Mouse (Mus musculus) heart, adult 18-20 months (tissue): ENCODE measurements around the gene Itk. TPM values are rescaled to one million over a fixed set of nuclear protein-coding genes. Genes with fewer than 3 reads are reported as not detected.
"Not testable (repeated sequence)": the region's sequence is repeated elsewhere in the genome, so short reads cannot be mapped to it uniquely, and the experiment has no call there.

ENCODE experiments used
- DNase-seq, 2 experiments: peaks; one replicate each; pipeline ENCODE4 v3.0.0; 2021 to 2022; ENCODE audit warnings: mixed read lengths in 1 of 2
- long read RNA-seq, 2 experiments: library from polyadenylated mRNA; stranded (forward); transcript quantifications; one replicate each; pipeline ENCODE4 v2.0.0; 2021
- total RNA-seq, 2 experiments: library from RNA; stranded (reverse); gene quantifications; 2 replicates each; pipeline ENCODE4 v1.2.3; 2021

Itk gene
- 1 to 10 TPM in 1 of 2 experiments, under 1 TPM in 1; 0.20 to 2.9 TPM for total RNA-seq
- long read RNA-seq, experiment 1 = 0 reads
- long read RNA-seq, experiment 2 = 0 reads

DNA sequence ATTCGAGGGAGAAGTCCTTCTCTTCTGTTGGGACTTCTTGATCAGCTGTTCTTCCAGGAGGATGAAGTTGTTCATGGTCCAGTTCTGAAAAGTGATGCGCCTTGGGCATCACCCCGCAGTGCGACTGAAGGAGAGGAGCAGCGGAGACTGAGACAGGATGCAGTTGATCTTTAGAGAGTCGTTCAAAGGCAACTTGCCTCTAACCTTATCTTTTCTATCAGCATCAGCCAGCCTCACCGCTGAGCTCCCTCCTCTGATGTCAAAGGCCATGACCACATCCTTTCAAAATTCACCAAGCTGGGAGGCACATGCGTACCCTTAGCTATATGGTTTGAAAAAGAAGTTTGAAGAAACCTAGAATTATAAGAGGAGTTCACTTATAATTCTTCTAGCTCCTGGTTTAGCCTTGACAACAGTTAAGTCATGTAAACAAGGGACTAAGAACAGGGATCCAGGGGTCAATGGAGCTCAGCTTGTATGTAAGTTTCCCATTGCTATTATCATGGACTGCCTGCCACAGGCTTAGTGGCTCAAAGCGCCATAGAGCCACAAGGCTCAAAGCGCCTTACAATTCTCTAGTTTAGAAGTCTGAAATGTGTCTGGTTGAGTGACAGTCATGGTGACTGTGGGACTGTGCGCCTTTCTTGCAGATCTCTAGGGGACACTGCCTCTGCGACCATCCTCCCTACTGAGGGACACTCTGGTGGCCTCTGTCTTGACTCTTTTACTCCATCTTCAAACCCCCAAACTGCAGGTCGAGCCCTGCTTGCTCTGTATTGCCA is at the start of gene Itk:
Gene Itk (minus strand): TSS at position 180 of the 782 bp plus-strand sequence.
- peak in 1 of 2 experiments; percentile 8 for DNase-seq

DNA sequence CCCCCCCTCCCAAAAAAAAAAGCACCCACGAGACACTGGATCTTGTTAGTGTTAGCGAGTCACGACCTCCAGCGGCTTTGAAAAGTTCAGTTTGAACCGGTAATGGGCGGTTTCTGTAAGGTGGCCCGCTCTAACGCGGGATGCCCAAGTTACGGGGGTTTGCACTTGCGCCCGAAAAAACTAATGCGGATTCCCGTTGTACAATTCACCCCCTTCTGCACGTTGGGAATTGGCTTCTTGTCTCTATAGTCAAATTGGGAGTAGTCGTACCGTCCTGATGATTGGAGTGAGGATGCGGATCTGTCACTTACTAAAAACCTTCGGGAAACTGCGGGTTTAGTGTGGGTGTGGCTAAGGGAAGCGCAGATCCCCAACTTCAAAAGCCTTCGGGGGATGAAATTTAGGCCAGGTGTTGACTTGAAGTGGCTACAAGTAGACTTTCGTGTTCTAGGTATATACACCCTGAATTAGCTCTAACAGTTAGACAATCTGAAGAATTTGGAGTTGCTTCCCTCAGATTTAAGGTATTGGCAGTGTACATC is 48.2 kb upstream of the Itk start:
- DNase-seq = peak in 1 of 2 experiments; percentile 38

DNA sequence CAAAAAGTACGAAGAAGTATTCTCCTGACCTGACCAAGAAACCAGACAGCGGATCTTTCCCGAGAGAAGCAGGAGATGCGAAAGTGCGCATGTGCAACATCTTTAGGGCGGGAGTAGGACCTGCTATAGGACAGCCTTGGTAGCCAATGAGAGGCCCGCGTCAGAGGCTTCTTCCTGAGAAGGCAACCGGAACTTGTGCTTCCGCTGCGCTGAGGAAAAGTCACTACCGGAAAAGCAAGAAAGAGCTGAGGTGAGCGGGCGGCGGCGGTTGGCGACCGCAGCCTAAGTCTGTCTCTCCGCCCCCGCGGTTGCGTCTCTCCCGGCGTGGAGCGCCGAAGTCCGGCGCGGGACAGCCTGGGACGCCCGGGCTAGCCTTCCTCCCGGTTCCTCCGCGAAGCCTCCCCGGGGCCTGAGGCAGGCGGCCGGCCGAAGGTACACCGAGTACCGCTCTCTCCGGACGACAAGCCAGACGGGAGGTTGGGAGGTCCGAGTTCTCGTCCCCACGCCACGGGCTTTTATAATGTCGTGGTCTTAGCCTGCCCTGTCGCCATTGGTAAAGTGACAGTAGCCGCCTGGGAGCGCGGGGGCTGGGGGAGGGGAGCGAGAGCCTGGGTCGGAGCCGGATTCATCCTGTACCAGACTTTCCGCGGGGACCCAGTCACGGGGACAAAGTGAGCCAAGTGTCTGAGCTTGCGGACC is 47.6 kb upstream of the Itk start, which contains the start of gene Med7:
Gene Med7 (plus strand): TSS at position 166 of the 699 bp plus-strand sequence.
- DNase-seq = peak; percentile 96 to 98

DNA sequence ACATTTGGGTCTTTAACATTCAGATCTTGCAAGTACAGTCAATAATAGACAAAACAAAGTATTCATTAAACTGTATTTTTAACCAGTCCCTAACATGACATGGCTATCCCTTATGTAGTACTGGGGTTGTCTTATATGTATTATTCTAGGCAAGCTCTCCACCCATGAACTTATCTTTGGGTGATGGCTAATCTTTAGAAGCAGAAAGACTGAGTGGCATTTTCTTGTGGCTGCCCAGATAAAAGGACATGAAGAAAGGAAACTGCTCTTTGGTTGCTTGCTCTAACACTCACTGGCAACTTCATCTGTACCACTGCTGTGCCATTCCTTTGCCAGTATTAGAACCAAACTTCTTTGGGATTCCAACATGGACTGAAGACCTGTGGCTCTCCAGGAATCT is 46.0 kb upstream of the Itk start:
- no peak for DNase-seq

DNA sequence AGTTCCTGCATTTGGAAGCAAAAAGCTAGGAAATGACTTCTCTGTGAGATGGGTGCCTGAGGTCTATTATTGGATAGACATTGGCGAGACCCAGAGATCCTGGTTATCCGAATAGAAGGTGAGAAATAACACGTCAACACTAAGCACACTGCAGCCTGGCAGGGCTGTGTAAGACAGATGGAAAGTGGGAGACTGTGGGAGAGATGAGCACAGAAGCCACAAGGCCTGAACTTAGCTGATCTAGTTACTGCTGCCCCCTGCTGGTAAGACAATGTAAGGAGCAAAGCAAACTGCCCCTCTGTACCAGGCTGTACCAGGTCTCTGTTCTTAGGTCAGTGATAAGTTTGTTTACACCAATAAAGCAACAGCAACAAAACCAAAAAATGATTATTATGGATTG is 41.8 kb upstream of the Itk start:
- peak; percentile 69 to 84 for DNase-seq

DNA sequence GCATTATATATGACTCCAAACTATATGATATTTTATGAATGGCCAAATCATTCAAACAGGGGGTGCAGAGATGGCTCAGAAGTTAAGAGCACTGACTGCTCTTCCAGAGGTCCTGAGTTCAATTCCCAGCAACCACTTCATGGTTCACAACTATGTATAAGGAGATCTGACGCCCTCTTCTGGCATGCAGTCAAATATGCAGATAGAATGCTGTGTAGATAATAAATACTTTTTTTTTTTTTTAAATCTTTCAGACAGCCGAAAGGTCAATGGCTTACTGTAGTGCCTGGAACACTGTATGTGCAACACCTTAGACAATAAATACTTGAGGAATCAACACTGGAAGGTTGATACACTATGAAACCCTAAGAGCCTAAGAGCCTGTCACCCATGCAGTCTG is 40.8 kb upstream of the Itk start:
- no peak for DNase-seq

DNA sequence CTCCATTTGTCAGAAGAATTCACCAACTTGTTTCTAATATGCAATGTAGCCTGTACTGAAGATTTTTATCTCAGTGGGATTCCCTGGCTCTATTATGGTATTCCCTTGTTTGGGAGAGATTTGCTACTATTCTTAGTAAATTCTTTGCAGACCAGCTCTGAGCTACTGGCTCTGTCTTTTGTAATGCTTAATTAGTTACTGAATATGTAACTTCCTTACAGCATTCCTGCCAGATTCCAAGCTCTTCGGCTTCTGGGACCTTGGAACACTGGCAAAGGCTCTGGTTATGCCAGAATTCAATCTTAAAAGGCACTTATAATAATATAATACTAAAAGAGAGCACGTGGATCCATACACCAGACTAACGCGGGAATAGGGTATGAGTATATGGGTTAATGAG is 38.8 kb upstream of the Itk start:
- DNase-seq = not testable (repeated sequence)

DNA sequence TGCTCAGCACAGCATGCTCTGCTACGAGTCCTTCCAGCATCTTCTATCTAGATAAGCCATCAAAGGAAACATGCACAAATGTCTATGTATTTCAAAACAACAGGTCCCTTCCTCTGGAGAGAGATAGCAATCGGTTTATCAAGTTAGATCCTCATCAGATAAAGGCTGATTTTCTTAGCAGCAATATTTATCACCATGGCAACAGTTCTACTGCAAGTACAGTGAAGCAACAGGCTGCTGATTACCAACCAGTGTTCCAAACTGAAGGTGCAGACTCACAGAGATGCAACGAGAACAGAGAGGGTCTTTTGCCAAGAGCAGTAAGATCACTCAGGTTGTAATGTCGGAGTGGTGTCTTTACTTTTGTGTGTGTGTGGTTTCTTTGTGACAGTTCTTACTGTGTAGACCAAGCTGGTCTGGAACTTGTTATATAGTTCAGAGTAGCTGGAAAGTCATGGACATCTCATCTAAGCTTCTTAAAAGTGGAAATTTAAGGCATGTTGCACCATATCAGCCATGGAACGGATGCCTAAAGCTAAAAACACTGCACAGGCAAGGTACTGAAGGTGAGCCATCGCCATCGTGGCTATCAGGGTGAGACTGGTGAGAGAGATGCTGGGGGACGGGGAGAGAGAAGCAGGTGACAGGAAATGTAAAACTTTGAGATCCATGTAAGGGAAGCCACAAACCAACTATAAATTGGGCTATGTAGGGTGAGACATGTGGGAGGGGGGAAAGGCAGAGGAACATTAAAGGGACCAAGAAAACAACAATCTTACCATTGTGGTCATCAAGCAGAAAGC is 32.0 kb upstream of the Itk start:
- no peak for DNase-seq

DNA sequence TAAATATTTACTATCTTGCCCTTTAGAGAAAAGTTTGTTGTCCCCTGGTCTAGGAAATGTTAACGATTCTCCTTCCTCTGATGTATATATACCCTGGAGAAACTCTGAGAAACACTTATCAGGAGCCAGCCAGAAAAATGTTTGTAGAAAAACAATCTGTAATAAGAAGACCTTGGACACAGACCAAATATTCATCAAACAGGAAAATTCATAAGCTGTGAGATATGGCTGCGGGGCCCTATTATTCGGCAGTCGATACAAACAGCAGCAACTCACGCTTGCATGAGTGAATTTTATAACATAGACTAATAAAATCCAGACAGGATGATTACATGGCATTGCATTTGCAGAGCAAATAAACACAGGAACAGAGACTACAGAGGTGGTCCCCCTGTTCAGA is 29.5 kb upstream of the Itk start:
- DNase-seq = no peak

DNA sequence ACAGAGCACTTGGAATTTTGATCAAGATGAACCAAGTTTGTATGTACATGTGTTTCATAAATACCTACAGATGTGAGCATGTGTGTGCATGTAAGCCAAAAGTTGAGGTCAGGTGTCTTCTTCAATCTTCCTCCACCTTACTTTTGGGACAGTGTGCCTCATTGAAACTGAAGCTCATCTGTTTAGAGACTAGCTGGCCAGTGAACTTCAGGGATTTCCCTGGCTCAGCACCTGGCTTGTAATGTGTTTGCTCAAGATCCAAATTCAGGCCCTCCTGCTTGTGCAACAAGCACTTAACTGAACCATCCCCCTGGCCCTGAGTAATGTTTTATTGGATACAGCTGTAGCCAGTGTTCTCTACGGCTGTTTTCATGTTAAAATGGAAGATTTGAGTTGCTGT is 29.1 kb upstream of the Itk start:
- DNase-seq = no peak

DNA sequence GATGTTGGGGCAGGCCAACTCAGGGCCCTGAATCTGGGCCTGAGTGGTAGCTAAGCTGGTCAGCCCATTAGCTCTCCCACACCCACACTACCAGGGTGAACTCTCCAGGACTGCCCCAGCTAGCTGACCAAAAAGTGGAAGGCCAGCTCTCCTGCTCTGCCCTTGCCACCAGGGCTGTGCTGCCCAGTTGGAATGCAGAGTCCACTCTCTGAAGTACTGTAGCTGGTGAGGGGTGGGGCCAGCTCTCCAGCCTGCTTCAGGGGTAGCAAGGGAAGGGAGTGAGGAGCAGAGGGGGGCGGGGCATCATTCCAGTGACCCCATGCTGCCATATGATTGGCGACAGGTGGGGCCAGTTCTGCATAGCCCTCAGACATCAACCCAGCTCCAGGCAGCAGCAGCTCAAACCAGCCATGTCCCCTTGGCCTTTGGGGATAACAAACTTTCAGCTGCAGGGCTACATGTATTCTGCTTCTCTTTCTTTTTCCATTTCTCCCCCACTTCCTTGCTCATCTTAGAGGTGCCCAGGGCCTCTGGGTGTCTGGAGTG is 20.8 kb upstream of the Itk start:
- DNase-seq = no peak

DNA sequence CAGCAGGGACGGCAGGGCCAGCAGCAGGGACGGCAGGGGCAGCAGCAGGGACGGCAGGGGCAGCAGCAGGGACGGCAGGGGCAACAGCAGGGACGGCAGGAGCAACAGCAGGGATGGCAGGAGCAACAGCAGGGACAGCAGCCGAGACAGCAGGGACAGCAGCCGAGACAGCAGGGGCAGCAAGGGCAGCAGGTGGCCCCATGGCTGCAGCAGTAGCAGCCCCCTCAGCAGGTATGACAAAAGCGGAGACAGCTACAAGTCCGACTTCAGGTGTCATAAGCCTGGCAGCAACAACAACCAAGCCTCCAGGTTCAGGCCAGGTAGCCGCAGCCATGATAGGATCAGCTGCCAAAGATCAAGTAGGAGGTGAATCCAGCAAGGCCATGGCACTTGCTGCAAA is 17.4 kb upstream of the Itk start:
- DNase-seq = no peak

DNA sequence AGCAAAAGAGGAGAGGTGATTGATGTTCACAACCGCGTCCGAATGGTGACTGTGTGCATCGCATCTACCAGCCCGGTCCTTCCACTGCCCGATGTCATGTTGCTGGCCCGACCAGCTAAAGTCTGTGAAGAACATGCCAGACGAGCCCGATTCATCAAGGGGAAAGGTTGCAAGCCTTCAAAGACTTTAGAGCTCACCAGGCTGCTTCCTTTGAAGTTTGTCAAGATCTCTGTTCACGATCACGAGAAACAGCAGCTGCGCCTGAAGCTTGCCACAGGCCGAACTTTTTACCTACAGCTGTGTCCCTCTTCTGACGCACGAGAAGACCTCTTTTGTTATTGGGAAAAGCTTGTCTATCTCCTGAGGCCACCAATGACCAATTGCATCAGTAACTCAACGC is 15.7 kb upstream of the Itk start:
- no peak for DNase-seq

DNA sequence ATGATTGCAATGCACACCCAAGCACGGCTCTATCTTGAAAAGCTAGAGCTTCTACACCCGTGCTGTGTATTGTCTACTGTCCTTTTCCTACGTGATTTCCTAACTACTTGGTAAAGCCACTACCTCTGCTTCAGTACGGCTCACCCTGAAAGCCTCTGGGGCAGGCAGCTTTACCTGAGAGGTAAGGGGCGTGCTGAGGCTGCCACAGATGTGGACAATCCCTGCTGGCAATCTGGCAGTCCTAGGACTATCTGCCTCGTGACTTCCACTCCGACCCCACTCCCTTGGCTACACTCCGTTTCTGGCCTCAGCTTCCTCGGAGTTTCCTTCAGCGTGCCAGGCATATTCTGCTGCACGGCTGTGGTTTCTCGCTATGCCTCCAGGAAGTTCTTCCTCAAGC is 12.2 kb upstream of the Itk start:
- no peak for DNase-seq

DNA sequence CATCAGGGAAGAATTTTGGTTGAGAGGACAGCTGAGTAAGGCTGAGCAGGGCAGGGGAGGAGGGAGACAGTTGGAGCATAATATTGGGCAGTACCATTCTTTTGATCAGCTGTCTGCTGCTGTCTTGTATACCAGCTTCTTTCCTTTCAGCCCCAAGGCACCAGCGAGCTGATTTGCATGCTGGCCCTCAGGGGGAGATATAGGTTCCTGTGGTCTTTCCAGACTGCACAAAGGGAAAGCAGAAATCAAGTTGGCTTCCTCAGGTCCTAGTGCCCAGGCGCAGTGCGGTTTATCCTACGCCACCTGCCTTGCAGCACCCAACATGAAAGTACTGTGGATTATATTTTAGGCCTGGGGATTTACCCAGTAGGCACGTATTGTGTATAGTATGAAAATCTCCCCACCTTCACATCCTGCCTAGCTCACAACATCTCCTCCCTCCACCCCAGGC is 9.6 kb upstream of the Itk start:
- no peak for DNase-seq

DNA sequence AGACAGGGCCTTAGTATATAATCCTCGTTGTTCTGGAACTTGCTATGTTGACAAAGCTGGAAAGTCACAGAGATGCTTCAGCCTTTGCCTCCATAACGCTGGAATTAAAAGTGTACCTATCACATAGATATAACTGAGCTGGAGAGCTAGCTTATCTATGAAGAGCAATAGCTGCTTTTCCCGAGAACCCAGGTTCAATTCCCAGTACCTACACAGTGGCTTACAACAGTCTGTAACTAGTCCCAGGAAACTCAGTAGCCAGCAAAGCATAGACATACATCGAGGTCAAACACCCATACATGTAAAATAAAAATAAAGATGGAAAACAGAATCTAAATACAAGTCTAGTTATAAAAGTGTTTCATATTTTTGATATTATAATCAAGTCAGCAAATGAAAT is 9.2 kb upstream of the Itk start:
- no peak for DNase-seq

DNA sequence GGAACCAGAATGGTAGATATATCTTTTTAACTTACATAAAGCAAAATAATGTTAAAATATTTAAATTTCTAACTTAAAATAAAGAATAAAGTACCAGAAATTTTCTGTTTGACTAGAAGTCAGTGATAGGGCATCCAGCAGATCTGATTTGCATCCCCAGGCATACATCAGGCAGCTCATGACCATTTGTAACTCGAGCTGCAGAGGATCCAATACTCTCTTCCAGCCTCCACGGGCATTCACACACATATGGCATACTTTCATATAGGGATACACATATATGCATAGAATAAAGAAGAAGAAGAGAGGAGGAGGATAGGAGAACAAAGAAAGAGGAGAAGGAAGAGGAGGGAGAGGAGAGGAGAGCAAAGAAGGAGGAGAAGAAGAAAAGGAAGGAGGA is 8.6 kb upstream of the Itk start:
- no peak for DNase-seq

DNA sequence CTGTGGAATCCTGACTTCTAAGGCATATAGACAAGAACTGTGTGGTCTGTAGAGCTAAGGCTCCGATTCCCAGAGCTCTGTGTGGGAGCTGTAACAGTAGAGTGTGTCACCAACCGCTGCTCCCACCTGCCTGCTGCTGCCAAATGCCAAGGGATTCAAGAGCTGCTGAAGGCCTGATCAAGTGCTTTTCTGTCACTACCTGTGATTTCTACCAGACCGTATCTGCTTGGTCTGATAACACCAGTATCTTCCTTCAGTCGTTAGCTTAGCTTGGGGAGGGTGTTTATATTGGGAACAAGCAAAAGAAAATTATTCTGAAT is 7.5 kb upstream of the Itk start:
- no peak for DNase-seq

DNA sequence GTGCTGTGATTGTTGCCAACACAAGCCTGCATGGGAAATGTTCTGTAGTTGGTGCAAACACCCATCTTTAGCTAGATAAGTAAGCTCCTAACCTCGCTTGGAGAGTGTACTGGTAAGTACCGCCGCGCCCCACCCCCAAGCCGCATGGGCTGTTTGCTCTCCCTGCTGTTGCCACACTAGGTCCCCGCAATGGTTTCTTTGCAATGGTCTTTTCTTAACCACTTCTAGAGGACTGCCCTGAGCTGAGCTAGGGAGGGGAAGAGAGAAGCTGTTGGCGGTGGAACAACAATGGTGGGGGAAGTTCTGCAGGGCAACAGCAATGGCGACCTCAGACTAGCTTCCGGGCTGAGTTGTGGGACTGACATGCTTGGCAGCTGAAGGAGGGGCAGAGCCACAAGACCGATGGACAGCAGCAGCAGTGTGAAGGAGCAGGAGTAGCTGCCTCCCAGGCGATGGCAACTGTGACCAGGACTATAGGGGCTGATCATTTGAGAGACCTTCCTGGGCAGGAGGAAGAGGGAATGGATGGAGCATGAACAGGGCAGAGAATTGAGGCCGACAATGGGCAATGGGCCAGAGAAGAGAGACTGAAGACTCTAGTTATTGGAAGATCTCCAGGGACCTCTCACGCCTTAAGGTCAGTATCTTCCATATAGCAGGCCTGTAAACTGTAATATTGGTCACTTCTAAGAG is 7.0 kb upstream of the Itk start, which contains the start of gene Fam71b:
Gene Fam71b (plus strand): TSS at position 393 of the 693 bp plus-strand sequence.
- DNase-seq = no peak

DNA sequence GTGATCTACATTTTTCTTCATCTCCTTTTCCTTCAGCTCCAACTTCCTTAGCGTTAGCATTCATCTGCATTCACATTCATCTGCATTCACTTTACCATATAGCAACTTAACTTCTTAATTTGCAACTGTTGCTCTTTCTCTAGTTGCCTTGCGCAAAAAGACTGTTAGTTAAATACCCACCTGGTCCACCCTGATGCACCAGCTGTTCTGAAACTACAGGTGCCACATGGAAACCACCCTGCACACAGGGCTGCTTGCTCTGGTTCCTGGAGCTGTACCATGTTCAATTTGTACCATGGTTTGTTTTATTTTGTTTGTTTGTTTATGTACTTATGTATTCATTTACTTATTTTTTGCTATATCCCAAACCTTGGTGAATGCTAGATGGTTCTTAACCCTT is 6.4 kb upstream of the Itk start:
- no peak for DNase-seq

DNA sequence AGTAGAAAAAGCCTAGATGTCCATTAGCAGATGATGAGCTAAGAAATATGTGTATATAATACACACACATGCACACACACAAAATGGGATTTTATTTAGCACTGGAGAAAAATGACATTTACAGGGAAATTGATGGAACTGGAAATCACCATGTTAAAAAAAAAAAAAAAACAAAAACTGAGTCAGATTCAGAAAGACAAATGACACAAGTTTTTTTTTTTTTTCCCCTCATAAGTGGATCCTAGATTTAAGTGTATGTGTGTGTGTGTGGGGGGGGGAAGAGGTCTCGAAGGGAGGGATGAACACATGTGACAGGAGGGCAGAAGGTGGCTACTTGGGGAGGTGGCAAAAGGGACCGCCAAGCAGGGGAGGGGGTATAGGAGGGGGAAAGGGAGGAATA is 5.8 kb upstream of the Itk start:
- DNase-seq = no peak

DNA sequence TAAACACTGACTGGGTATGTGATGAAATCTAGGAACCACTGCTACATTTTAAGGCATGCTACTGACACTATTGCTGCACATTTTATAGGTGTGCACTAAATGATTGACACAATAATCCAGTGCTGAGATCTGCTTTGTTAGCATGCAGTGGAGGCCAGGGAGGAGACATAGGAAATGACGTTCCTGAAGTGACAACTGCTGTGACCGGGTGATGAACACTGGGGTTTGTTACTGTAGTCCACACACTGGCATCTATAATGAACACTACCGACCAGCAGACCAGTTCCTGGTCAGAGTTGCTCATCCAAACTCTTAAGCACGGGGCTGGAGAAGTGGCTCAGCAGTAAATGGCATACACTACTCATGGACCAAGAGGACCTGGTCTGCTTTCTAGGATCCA is 4.1 kb upstream of the Itk start:
- no peak for DNase-seq
